Mouse (Mus musculus): ENCODE results near the gene Nudt17. TPM values are rescaled to one million over a fixed set of nuclear protein-coding genes. Genes with fewer than 3 reads are reported as not detected.

The Nudt17 gene
- total and polyA plus RNA-seq, 2 experiments from 2014 or later = 5.6 to 11.7 TPM

DNA sequence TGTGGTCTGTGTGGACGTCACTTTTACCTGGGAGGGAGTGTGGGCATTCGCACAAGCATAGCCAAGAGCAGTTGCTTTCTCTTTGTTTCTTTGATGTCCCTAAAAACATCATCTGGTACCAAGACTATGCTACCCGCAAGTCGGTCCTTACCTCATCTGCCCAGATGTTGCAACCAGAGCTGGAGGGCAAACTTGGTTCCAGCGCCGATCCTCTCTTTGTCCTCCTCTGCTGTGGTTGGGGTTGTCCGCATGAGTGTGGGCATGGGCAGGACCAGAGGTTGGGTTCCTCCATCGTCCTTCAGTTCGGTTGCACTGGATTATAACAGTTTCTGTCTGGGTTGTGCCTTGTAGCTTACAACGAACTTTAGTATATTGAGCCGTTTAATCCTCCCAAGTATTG lies 2.1 kb downstream of the Nudt17 start:
- no peaks in the 10 kb centered on the region for H3K4me1 ChIP-seq (ENCODE audit: insufficient read depth)
- no peak overlapping the region for H3K27ac ChIP-seq (ENCODE audit: low read depth, low read length)
- no peak overlapping the region for H3K4me3 ChIP-seq (ENCODE audit: low read depth, low read length)
- no peak overlapping the region for H3K4me2 ChIP-seq (ENCODE audit: low read depth)
- no peak for ATAC-seq
- H3K9me3 ChIP-seq (ENCODE audit: low read length) = no peaks in the 10 kb centered on the region
- H3K36me3 ChIP-seq (ENCODE audit: insufficient read depth) = peaks cover 43% of the 10 kb centered on the region
- no peaks in the 10 kb centered on the region for H3K27me3 ChIP-seq (ENCODE audit: insufficient read depth, low read length)
- TF ChIP-seq CTCF (IDR thresholded peaks at IDR 0.05; ENCODE audit: low read depth) = no peak
- no peak for DNase-seq
- no peak overlapping the region for H3K9ac ChIP-seq
- WGBS = 94% methylated on average over 11 of the region's 11 CpGs

DNA sequence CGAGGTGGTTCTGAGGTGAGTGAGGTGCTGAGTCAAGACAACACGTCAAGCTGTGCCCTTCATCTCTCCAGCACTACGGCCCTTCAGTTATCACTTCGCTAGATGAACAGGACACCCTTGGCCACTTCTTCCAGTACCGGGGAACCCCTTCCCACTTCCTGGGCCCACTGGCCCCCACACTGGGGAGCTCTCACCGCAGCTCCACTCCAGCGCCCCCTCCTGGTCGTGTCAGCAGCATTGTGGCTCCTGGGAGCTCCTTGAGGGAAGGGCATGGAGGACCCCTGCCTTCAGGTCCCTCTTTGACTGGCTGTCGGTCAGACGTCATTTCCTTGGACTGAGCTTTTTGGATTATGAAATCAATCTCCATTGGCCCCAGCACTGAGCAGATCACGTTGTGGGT lies 3.6 kb downstream of the Nudt17 start:
- DNase-seq (no peak), ATAC-seq (no peak)
- Histone ChIP-seq H3K27ac (ENCODE audit: low read depth, low read length) (no peak overlapping the region), H3K4me3 (ENCODE audit: low read depth, low read length) (no peak overlapping the region), H3K9me3 (ENCODE audit: low read length) (no peaks in the 10 kb centered on the region), H3K36me3 (ENCODE audit: insufficient read depth) (peaks cover 45% of the 10 kb centered on the region), H3K4me2 (ENCODE audit: low read depth) (no peak overlapping the region), H3K4me1 (ENCODE audit: insufficient read depth) (no peaks in the 10 kb centered on the region), H3K27me3 (ENCODE audit: insufficient read depth, low read length) (no peaks in the 10 kb centered on the region), H3K9ac (no peak overlapping the region)
- WGBS = 67% methylated on average over 11 of the region's 11 CpGs
- peak; percentile 47; the same call in 1 of the 2 replicates for TF ChIP-seq CTCF (IDR thresholded peaks at IDR 0.05; ENCODE audit: low read depth)

DNA sequence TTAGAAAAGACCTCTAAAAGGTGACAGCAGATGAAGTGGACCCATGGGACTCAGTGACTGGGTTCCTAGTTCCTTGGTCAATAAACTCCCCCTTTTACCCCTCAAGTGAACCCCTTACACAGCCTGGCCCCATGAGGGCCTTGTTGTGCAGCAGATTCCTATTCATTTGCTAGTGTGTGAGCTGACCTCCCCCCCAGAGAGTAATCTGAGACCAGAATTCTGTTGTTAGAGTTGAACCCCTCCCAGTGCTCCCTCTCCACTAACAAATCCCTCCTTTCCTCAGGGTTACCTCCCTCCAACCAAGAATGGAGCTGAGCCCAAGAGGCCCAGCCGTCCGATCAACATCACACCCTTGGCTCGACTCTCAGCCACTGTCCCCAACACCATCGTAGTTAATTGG lies 7.4 kb downstream of the Nudt17 start:
- DNase-seq (no peak), ATAC-seq (no peak)
- Histone ChIP-seq H3K27ac (ENCODE audit: low read depth, low read length) (no peak overlapping the region), H3K36me3 (ENCODE audit: insufficient read depth) (peaks cover 45% of the 10 kb centered on the region), H3K4me2 (ENCODE audit: low read depth) (no peak overlapping the region), H3K9me3 (ENCODE audit: low read length) (no peaks in the 10 kb centered on the region), H3K27me3 (ENCODE audit: insufficient read depth, low read length) (no peaks in the 10 kb centered on the region), H3K9ac (no peak overlapping the region), H3K4me3 (ENCODE audit: low read depth, low read length) (no peak overlapping the region), H3K4me1 (ENCODE audit: insufficient read depth) (peaks cover 7% of the 10 kb centered on the region)
- no peak for TF ChIP-seq CTCF (IDR thresholded peaks at IDR 0.05; ENCODE audit: low read depth)
- WGBS = 83% methylated on average over 4 of the region's 4 CpGs

DNA sequence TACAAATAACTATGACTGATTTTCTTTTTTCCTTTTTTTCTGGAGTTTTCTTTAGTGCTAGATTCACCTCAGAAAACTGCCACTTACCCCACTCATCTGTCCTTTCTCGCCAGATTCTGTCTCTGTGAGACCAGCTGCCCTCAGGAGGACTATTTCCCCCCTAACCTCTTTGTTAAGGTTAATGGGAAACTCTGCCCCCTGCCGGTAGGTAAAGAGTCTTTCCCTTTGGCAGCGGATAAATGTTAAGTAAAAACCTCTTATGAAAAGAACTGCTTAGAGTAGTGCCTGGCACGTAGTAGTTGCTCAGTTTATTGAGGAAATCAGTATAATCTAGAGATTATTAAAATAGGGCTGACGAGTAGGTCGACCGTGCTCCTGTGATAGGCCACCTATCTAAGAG lies 8.0 kb downstream of the Nudt17 start:
- H3K27ac ChIP-seq (ENCODE audit: low read depth, low read length) = no peak overlapping the region
- H3K4me2 ChIP-seq (ENCODE audit: low read depth) = no peak overlapping the region
- no peaks in the 10 kb centered on the region for H3K9me3 ChIP-seq (ENCODE audit: low read length)
- no peak for ATAC-seq
- 56% methylated on average over 7 of the region's 7 CpGs for WGBS
- H3K4me3 ChIP-seq (ENCODE audit: low read depth, low read length) = no peak overlapping the region
- H3K4me1 ChIP-seq (ENCODE audit: insufficient read depth) = peaks cover 9% of the 10 kb centered on the region
- no peak overlapping the region for H3K9ac ChIP-seq
- TF ChIP-seq CTCF (IDR thresholded peaks at IDR 0.05; ENCODE audit: low read depth) = peak; percentile 46
- DNase-seq = no peak
- H3K36me3 ChIP-seq (ENCODE audit: insufficient read depth) = peaks cover 45% of the 10 kb centered on the region
- no peaks in the 10 kb centered on the region for H3K27me3 ChIP-seq (ENCODE audit: insufficient read depth, low read length)

DNA sequence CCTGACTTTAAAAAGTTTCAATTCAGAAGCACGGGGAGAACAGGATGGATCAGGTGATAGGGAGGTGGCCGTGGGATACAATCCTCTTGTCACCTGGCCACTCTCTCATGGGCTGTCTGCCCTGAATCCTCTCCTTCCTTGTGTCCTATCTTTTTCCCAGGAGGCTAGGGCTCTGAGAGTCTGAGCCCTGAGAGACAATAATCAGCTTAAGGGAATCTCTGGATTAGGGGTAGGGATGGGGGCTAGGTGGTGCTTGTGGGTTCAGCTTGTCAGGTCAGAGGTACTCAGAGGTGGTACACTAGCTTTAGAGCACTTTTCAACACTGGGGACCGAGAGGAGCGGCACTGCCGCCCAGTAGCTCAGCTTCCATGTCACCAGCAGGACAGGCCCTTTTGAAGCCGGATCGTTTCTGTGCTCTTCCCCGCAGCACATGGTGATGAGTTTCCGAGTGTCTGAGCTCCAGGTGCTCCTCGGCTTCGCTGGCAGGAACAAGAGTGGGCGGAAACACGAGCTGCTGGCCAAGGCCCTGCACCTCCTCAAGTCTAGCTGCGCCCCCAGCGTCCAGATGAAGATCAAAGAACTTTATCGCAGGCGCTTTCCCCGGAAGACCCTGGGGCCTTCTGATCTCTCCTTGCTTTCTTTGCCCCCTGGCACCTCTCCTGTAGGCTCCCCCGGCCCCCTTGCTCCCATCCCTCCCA lies 9.2 kb downstream of the Nudt17 start:
- H3K9ac ChIP-seq = no peak overlapping the region
- no peaks in the 10 kb centered on the region for H3K9me3 ChIP-seq (ENCODE audit: low read length)
- no peak for TF ChIP-seq CTCF (IDR thresholded peaks at IDR 0.05; ENCODE audit: low read depth)
- H3K4me3 ChIP-seq (ENCODE audit: low read depth, low read length) = no peak overlapping the region
- no peak for DNase-seq
- H3K4me1 ChIP-seq (ENCODE audit: insufficient read depth) = peaks cover 9% of the 10 kb centered on the region
- ATAC-seq = no peak
- no peaks in the 10 kb centered on the region for H3K27me3 ChIP-seq (ENCODE audit: insufficient read depth, low read length)
- WGBS = 59% methylated on average over 19 of the region's 19 CpGs
- no peak overlapping the region for H3K27ac ChIP-seq (ENCODE audit: low read depth, low read length)
- H3K4me2 ChIP-seq (ENCODE audit: low read depth) = no peak overlapping the region
- H3K36me3 ChIP-seq (ENCODE audit: insufficient read depth) = peaks cover 37% of the 10 kb centered on the region

DNA sequence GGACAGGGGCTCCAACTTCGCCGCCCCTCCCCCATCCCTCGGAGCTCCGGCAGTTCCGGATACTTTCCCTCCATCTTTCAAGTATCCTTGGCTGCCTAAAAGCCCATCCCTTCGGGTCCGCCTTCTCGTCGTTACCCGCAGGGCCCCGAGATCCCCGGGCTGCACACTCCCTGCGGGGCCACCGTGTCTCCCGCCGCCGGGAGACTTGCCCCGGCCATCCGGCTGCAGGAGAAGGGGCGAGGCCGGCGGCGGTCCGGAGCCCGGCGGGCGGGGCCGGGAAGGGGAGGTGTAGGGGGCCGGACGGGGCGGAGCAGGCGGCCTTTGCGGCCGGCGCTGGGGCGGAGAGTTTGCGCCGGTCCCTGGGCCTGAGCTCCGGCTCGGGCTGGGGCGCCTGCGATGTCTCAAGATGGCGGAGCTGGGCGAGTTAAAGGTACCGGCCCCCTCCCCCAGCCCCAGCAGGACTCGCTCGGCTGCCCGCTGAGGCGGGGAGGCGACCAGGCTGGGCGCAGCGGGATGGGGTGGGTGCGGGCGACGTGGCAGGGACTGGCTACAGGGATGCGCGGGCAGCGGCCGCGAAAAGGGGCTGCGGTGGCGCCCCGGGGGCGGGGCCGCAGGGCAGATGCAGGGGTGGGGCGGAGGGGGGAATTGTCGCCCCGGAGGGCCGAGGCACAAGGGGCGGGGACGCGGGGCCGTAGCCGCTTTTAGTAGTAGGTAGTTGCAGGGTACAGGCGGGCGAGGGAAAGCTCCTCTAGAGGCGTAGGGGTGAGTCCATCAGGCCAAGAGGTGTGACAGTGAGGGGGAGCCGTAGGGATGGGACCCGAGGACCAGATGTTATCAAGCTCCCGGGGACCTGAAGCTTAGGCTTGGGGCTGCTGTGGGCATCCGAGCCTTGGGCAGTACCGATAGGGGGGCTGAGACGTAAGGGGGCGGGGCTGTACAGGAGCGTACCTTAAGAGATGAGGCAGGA lies 11.3 kb downstream of the Nudt17 start:
- DNase-seq (peak; percentile 84), ATAC-seq (peak; percentile 95)
- peaks cover 19% of the 10 kb centered on the region for H3K36me3 ChIP-seq (ENCODE audit: insufficient read depth)
- peak; percentile 6; the same call in 1 of the 2 replicates for TF ChIP-seq CTCF (IDR thresholded peaks at IDR 0.05; ENCODE audit: low read depth)
- H3K27me3 ChIP-seq (ENCODE audit: insufficient read depth, low read length) = no peaks in the 10 kb centered on the region
- peaks cover 9% of the 10 kb centered on the region for H3K4me1 ChIP-seq (ENCODE audit: insufficient read depth)
- WGBS = under 1% methylated on average over 83 of the region's 85 CpGs
- H3K27ac ChIP-seq (ENCODE audit: low read depth, low read length) = peak overlapping the region; percentile 88
- peak overlapping the region; percentile 63 for H3K4me3 ChIP-seq (ENCODE audit: low read depth, low read length)
- H3K4me2 ChIP-seq (ENCODE audit: low read depth) = peak overlapping the region; percentile 77
- peak overlapping the region; percentile 92 for H3K9ac ChIP-seq
- H3K9me3 ChIP-seq (ENCODE audit: low read length) = no peaks in the 10 kb centered on the region
